Mouse (Mus musculus) kidney, adult 2 months (tissue): ENCODE data around the gene Mul1. TPM values are rescaled to one million over a fixed set of nuclear protein-coding genes. Genes with fewer than 3 reads are reported as not detected.

Source experiments
- DNase-seq: peaks from one replicate; pipeline ENCODE4 v3.0.0; 2021
- H3K27ac ChIP-seq: fragments of 200-500 bp; 2 replicates; pipeline ENCODE4 v1.5.1; 2012; ENCODE audit warnings: low read depth, low read length, control low read depth, inconsistent platforms; ENCODE audit not compliant: insufficient read depth
- H3K27me3 ChIP-seq: fragments of 200-500 bp; replicated peaks from 2 replicates; pipeline ENCODE4 v1.6.1; 2012; ENCODE audit warnings: mild to moderate bottlenecking, moderate library complexity, low read length, inconsistent platforms; ENCODE audit not compliant: control insufficient read depth, insufficient read depth
- H3K36me3 ChIP-seq: fragments of 200-500 bp; 2 replicates; pipeline ENCODE4 v1.6.1; 2012; ENCODE audit warnings: mild to moderate bottlenecking, moderate library complexity, low read length, inconsistent platforms; ENCODE audit not compliant: control insufficient read depth, insufficient read depth
- H3K4me1 ChIP-seq: fragments of 200-500 bp; 2 replicates; pipeline ENCODE4 v1.6.1; 2011; ENCODE audit warnings: low read length; ENCODE audit not compliant: control insufficient read depth, insufficient read depth
- H3K4me3 ChIP-seq: fragments of 200-500 bp; 2 replicates; pipeline ENCODE4 v1.5.1; 2011; ENCODE audit warnings: mild to moderate bottlenecking, low read depth, low read length, control low read depth; ENCODE audit not compliant: insufficient read depth
- CTCF ChIP-seq: fragments of 200-500 bp; conservative IDR thresholded peaks from 2 replicates; pipeline ENCODE4 v1.5.1; 2011; ENCODE audit warnings: low read depth, mild to moderate bottlenecking, control low read depth, low read length, moderate library complexity, mixed read lengths; ENCODE audit not compliant: insufficient read depth, insufficient read length
- POLR2A ChIP-seq: fragments of 200-500 bp; IDR thresholded peaks from one replicate; pipeline ENCODE4 v1.6.1; 2011; ENCODE audit warnings: low read depth, low read length, control low read depth
- WGBS: fragments of 180-500 bp; shearing (Covaris S2); methylation state at CpG from one replicate; pipeline ENCODE4 v1.1.7; 2018; 5-methylcytosine and 5-hydroxymethylcytosine counted together
- polyA plus RNA-seq: library from polyadenylated mRNA; depleted of rRNA; stranded (reverse); fragments of >200 nt; gene quantifications from 2 replicates; pipeline ENCODE4 v1.2.3, GENCODE M21; 2012

The Mul1 gene
- polyA plus RNA-seq, 1 experiment: 31.3 TPM

DNA sequence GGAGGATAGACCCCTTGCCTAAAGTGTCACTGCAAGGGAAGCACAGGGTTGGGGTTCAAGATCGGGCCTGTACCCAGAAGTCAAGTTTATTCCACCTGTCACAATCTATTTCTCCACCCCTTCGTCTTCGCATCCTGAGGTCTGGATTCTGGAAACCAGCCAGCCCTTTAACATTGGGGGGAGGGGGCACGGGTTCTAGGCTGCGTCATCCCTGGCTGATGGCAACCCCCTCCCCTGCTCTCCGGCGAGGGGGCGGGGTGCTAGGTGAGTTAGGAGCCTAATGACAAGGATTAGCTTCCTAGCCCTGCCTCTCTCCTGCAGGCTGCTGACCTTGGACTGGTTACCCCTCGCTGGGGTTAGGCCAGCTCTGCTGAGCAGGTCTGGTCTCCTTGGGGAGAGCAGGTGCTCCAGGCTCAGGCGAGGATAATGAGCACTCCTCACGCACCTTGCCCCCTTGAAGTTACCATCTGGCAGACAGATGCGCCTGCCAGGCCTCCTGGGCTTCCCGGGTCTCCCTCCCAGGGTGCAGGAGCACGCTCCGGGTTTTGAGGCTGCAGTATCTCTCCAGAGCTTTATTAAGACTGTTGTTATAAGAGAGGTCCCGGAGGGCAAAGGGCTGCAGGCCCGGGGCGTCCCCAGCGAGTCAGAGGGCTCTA is 18.8 kb downstream of the Mul1 start:
- Histone ChIP-seq H3K4me1 (peaks cover 10% of the 10 kb centered on the region), H3K27ac (peak overlapping the region; percentile 96), H3K27me3 (no peaks in the 10 kb centered on the region), H3K4me3 (peak overlapping the region; percentile 99; the same call in 1 of the 2 replicates), H3K36me3 (no peaks in the 10 kb centered on the region)
- WGBS: 26% methylated on average over 19 of the region's 19 CpGs
- DNase-seq: peak; percentile 89
- TF ChIP-seq POLR2A (no peak), CTCF (no peak)

DNA sequence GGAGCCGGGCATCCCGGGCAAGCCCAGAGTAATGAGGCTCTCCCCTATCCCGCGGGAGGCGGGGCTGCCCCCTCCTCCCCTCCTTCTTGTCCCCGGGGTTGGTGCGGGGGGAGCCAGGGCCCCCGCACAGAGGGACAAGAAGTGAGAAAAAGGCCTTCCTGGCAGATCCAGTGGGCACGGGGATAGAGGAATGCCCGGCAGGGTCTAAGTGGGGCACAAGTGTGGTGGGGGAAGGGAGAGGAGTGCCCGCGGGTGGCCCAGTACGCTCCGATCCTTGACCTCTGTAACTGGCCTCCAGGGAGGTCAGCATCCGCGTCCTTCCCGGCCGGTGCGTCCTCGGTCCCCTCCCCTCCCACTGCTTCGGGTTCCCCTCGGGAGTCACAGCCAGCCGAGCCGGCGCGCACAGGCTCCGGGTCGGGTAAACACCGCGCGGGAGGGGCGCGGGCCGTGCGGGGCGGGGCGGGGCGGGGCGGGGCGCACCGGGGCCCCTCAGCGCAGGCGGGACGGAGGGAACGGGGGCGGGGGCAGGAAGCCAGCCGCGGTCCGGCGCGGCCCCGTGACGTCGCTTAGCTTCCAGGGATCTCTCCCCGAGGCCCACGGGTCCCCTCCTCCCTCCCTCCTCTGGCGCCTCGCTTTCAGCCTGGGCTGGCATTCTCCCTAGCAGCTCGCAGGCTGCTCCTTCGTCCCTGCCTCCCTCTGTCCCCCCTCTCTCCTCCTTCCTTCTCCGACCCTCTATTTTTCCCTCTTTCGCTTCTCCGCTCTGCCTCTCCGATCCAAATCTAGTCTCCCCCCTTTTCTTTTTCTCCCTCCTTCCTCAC is 19.5 kb downstream of the Mul1 start, which contains the start of gene Camk2n1:
Gene Camk2n1 (plus strand): TSS at position 562 of the 818 bp plus-strand sequence.
- no peaks in the 10 kb centered on the region for H3K27me3 ChIP-seq
- peaks cover 18% of the 10 kb centered on the region for H3K4me1 ChIP-seq
- DNase-seq: peak; percentile 95
- H3K4me3 ChIP-seq: peak within 1 kb of the TSS; percentile 99
- H3K27ac ChIP-seq: peak within 1 kb of the TSS; percentile 99
- H3K36me3 ChIP-seq: no peaks in the 10 kb centered on the region
- 1% methylated on average over 59 of the region's 64 CpGs for WGBS
- TF ChIP-seq CTCF (no peak), POLR2A (peak; percentile 86)

DNA sequence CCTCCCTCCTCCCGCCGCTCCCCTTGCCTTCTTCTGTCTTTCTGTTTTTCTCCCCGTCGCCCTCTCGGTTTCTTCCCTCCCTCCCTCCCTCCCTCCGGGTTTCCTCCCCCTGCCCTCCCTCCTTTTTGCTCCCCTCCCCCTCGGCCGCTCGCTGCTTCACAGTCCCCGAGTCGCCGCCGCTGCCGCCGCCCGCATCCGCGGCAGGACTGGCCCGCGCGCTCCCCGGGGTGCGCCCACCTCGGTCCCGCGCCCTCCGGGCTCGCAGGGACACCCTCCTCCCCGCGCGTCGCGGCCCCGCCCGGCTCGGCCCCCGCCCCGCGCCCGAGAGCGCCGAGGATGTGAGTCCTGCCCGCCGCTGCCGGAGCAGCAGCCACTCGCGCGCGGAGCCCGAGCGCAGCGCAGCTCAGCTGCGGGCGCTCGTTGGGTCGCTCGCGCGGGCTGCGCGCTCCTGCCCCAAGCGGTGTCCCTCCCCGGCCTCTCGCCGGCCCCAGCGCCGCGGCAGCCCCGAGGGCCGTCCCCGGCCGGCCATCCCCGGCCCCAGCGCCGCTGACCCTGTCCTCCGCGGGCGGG is 20.2 kb downstream of the Mul1 start:
- H3K27me3 ChIP-seq: no peaks in the 10 kb centered on the region
- peak; percentile 80 for DNase-seq
- H3K36me3 ChIP-seq: no peaks in the 10 kb centered on the region
- H3K4me1 ChIP-seq: peaks cover 25% of the 10 kb centered on the region
- peak overlapping the region; percentile 99 for H3K27ac ChIP-seq
- WGBS: under 1% methylated on average over 72 of the region's 78 CpGs
- peak overlapping the region; percentile 99 for H3K4me3 ChIP-seq
- TF ChIP-seq POLR2A: no peak
- TF ChIP-seq CTCF: no peak

DNA sequence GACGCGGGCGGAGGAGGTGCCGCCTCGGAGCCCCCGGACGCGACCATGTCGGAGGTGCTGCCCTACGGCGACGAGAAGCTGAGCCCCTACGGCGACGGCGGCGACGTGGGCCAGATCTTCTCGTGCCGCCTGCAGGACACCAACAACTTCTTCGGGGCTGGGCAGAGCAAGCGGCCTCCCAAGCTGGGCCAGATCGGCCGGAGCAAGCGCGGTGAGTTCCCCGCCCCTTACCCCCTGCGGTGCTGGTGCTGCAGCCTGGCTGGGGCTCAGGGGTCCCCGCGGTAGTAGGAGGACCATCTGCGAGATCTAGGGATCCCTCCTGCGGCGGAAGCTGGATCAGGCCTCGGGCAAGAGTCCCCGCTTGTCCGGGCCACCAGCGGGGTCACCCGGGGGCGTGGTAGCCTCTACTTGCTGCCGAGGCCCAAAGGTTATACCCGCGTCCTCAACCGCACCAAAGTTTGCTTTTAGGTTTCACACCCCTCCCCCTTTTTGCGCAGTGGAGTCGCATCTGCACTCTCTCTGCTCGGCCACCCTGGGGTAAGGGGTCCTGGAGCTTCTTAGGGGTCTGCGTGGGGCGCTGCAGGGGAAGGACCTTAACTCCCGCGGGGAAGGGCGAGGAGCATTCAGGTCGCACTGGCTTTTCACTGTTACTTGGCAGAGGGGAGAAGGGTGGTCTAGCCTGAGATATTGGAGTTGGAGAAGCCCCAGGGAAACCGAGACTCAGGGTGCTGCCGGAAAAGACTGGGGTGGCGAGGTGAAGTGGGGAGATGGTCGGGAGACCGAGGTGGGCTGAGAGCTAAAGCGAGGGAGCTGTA is 20.9 kb downstream of the Mul1 start:
- peak; percentile 81 for DNase-seq
- TF ChIP-seq POLR2A (no peak), CTCF (no peak)
- peak overlapping the region; percentile 99 for H3K4me3 ChIP-seq
- peaks cover 28% of the 10 kb centered on the region for H3K4me1 ChIP-seq
- H3K36me3 ChIP-seq: no peaks in the 10 kb centered on the region
- no peaks in the 10 kb centered on the region for H3K27me3 ChIP-seq
- peak overlapping the region; percentile 99 for H3K27ac ChIP-seq
- under 1% methylated on average over 58 of the region's 58 CpGs for WGBS

DNA sequence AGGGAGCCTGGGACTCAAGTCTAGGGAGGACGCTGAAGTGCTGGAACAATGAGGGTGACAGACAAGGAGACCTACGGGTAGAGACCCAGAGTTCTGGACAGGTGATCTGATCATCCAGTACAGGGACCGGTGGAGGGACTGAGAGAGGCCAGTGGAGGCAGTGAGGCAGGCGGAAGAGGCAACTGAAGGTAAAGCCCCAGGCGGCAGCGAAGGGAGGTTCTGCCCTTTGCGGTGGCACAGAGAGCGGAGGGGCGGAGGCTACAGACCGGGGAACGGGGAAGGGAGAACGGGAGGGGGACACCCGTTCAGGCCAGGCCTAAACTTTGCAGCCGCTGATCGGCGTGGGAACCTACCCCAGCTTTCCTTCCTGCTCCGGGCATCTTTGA is 21.5 kb downstream of the Mul1 start:
- no peaks in the 10 kb centered on the region for H3K36me3 ChIP-seq
- TF ChIP-seq CTCF: no peak
- TF ChIP-seq POLR2A: no peak
- WGBS: 3% methylated on average over 17 of the region's 17 CpGs
- no peaks in the 10 kb centered on the region for H3K27me3 ChIP-seq
- DNase-seq: peak; percentile 49
- peak overlapping the region; percentile 99 for H3K27ac ChIP-seq
- peak overlapping the region; percentile 99 for H3K4me3 ChIP-seq
- H3K4me1 ChIP-seq: peaks cover 33% of the 10 kb centered on the region

DNA sequence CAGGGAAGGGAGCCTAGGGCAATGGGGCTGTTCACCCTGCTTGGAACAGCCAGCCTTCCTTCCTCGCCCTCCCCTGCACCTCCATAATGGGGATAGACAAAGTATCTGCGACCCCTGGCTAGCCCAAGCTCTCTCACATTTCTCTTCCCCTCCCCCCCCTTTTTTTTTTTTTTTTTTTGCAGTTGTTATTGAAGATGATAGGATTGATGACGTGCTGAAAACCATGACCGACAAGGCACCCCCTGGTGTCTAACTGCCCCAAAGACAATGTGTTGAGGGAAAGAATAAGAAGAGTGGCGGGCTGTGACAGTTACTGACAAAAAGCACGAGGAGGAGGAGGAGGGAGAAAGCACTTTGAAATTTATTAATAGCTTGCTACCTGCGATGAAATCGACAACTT is 22.1 kb downstream of the Mul1 start:
- peak overlapping the region; percentile 99 for H3K4me3 ChIP-seq
- peaks cover 36% of the 10 kb centered on the region for H3K4me1 ChIP-seq
- H3K36me3 ChIP-seq: no peaks in the 10 kb centered on the region
- peak overlapping the region; percentile 99 for H3K27ac ChIP-seq
- 17% methylated on average over 8 of the region's 8 CpGs for WGBS
- TF ChIP-seq CTCF (no peak), POLR2A (no peak)
- no peaks in the 10 kb centered on the region for H3K27me3 ChIP-seq
- peak; percentile 37 for DNase-seq
